In the genomic region with DNA sequence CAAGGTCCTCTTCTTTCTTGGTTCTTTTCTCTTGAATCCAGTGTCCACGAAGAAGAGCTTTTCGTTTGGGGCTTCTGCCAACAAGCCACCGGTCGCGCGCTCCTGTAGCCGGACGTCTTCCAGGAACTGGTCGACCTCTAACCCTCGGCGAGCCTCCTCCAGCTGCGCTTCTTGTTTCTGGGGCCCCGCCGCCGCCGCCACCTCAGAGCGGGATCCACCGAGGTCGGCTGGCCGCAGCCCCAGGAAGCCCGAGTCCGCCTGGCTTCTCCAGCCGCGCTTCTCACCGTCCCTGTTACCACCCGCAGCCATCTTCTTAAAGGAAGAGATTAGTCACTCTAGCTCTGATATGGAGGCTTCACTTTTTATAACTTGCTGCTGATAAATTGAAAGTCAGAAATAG, we compare ENCODE assay signal across 8 mouse cellular contexts.
DNase-seq lines count a peak whose midpoint lies in the region; ATAC-seq and TF ChIP-seq lines count a peak whose summit lies in the region.

No protein-coding gene starts in this region.

- H3K27me3 ChIP-seq in hindbrain, embryonic 10.5 days (ENCODE audit: insufficient read depth, poor library complexity, severe bottlenecking), result 0 out of 2 replicates have a peak, but pooled peaks cover 8% of the 10 kb centered on the region

- no peaks in the 10 kb centered on the region for H3K36me3 ChIP-seq in hindbrain, embryonic 10.5 days

- no peak for DNase-seq in gastrocnemius, adult 2 months
- DNase-seq in gastrocnemius, postnatal 36 days, result no peak
- DNase-seq in embryo, embryonic 10 days (ENCODE audit: low spot score), result peak; percentile 26
- peak; percentile 19 for DNase-seq in hindbrain, embryonic 10.5 days (ENCODE audit: low spot score)
- DNase-seq in layer of hippocampus, adult 8-10 months (ENCODE audit: low spot score in 2 of 2), result no peak
- no peak for DNase-seq in layer of hippocampus, adult 11-12 months (ENCODE audit: low spot score)
- no peak for DNase-seq in thymus, postnatal 0 days (ENCODE audit: low spot score)

- 0 out of 2 replicates have a peak, but pooled peaks cover 5% of the 10 kb centered on the region for H3K4me1 ChIP-seq in hindbrain, embryonic 10.5 days (replicated peaks)

- H3K27ac ChIP-seq in gastrocnemius, adult 2 months, result no peak overlapping the region
- no peak overlapping the region for H3K27ac ChIP-seq in hindbrain, embryonic 10.5 days

- ATAC-seq in megakaryocyte progenitor cell, adult 5-6 weeks (replicated peaks; ENCODE audit: poor library complexity), result peak; percentile 74

- TF ChIP-seq CTCF in gastrocnemius, adult 2 months (IDR thresholded peaks at IDR 0.05), result no peak

- H3K9me3 ChIP-seq in hindbrain, embryonic 10.5 days, result no peaks in the 10 kb centered on the region

- peak overlapping the region; percentile 32 for H3K4me3 ChIP-seq in gastrocnemius, adult 2 months
- H3K4me3 ChIP-seq in hindbrain, embryonic 10.5 days, result peak overlapping the region; percentile 32

- intact Hi-C loops in gastrocnemius, adult 2 months (cut with DNase I), result no loop called here
- intact Hi-C loops in gastrocnemius, postnatal 36 days (cut with DNase I), result no loop called here

- 14% methylated on average over 26 of the region's 26 CpGs for whole genome bisulfite sequencing in hindbrain, embryonic 10.5 days

Comparison
In these comparisons a context has a peak if more than half of its experiments do, and no peak if none do; other contexts are left out.
1. DNase-seq: peak in embryo, embryonic 10 days (single experiment) and hindbrain, embryonic 10.5 days (single experiment); none in gastrocnemius, adult 2 months (single experiment), gastrocnemius, postnatal 36 days (0 of 2), layer of hippocampus, adult 8-10 months (0 of 2), layer of hippocampus, adult 11-12 months (single experiment) and thymus, postnatal 0 days (single experiment).